Mouse (Mus musculus): ENCODE measurements around the gene Rere. TPM values are rescaled to one million over a fixed set of nuclear protein-coding genes. Genes with fewer than 3 reads are reported as not detected.
A peak's percentile ranks its signal among the peaks of the same experiment; 100 is the strongest.

Gene Rere
- polyA plus RNA-seq, 1 experiment from 2014 or later = 31.4 TPM

DNA sequence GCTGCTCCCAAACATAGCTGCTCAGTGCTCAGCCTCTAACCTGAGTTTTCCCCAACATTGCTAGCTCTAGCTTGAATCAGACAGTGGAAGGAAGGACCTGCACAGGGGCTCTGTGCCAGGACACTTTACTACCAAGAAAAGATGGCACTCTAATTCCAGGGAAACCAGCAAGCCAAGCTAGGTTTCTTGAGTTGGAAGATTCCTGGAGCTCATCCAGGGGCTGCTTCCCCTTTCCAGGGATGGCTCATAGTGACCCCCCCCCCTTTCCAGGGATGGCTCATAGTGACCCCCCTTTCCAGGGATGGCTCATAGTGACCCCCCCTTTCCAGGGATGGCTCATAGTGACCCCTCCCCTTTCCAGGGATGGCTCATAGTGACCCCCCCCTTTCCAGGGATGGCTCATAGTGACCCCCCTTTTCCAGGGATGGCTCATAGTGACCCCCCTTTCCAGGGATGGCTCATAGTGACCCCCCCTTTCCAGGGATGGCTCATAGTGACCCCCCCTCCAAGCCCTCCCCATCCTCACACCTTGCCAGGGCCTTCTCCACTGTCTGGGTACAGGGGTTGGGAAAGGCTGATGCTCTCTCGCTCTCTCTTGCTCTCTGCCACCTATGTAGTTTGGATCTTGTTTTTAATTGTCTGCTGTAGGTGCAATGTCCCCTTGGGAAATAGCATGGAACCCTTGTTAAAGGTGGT lies 322.1 kb downstream of the Rere start:
- Histone ChIP-seq H3K4me3 (replicated peaks) (no peak overlapping the region), H3K27ac (no peak overlapping the region), H3K9ac (replicated peaks) (no peak overlapping the region), H3K36me3 (peaks cover 4% of the 10 kb centered on the region; the same call in 1 of the 2 replicates), H3K9me3 (no peaks in the 10 kb centered on the region), H3K4me2 (no peak overlapping the region), H3K27me3 (no peaks in the 10 kb centered on the region), H3K4me1 (replicated peaks) (peaks cover 28% of the 10 kb centered on the region)
- no peak for ATAC-seq (ENCODE audit: insufficient number of reproducible peaks, insufficient read depth, low FRiP score, low TSS enrichment, low read depth)
- WGBS = 100% methylated on average over 1 of the region's 1 CpGs

- H3K27me3 ChIP-seq = no peaks in the 10 kb centered on the region
- peaks cover 22% of the 10 kb centered on the region for H3K36me3 ChIP-seq
- 95% methylated on average over 3 of the region's 3 CpGs for WGBS
- ATAC-seq (ENCODE audit: insufficient number of reproducible peaks, insufficient read depth, low FRiP score, low TSS enrichment, low read depth) = no peak
- peaks cover 14% of the 10 kb centered on the region for H3K4me1 ChIP-seq (replicated peaks)
- H3K9ac ChIP-seq (replicated peaks) = no peak overlapping the region
- H3K9me3 ChIP-seq = no peaks in the 10 kb centered on the region
- no peak overlapping the region for H3K4me3 ChIP-seq (replicated peaks)
- no peak overlapping the region for H3K4me2 ChIP-seq
- 0 out of 2 replicates have a peak overlapping the region, but pooled peaks have one; percentile 41 for H3K27ac ChIP-seq
These were observed 324.4 kb downstream of the Rere start for GRCm38 (mm10) chr4:150605804-150606203.

- peaks cover 14% of the 10 kb centered on the region for H3K4me1 ChIP-seq (replicated peaks)
- ATAC-seq (ENCODE audit: insufficient number of reproducible peaks, insufficient read depth, low FRiP score, low TSS enrichment, low read depth) = no peak
- no peaks in the 10 kb centered on the region for H3K9me3 ChIP-seq
- H3K9ac ChIP-seq (replicated peaks) = no peak overlapping the region
- WGBS = 58% methylated on average over 3 of the region's 3 CpGs
- H3K27ac ChIP-seq = peak overlapping the region; percentile 41; the same call in 1 of the 2 replicates
- H3K36me3 ChIP-seq = peaks cover 29% of the 10 kb centered on the region
- H3K27me3 ChIP-seq = no peaks in the 10 kb centered on the region
- no peak overlapping the region for H3K4me3 ChIP-seq (replicated peaks)
- H3K4me2 ChIP-seq = no peak overlapping the region
These were observed 325.2 kb downstream of the Rere start for GRCm38 (mm10) chr4:150606449-150607161.

DNA sequence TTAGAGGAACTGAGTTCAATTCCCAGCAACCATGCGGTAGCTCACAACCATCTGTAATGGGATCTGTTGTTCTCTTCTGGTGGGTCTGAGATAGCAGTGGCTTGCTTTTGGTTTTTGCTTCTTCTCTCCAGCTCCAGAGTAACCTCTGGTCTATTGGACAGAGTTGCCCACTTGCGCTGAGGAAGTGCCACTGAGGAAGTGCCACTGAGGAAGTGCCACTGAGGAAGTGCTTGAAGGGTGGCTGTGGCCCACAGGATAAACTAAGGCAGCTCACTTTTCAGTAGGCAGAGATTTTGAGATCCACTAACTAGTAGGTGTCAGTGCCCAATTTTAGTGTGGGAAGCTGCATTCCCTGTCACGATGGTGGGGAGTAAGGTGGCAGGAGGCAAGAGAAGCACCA lies 327.2 kb downstream of the Rere start:
- Histone ChIP-seq H3K4me3 (replicated peaks) (no peak overlapping the region), H3K9ac (replicated peaks) (no peak overlapping the region), H3K4me1 (replicated peaks) (peaks cover 14% of the 10 kb centered on the region), H3K27ac (no peak overlapping the region), H3K9me3 (no peaks in the 10 kb centered on the region), H3K36me3 (peaks cover 50% of the 10 kb centered on the region), H3K27me3 (no peaks in the 10 kb centered on the region), H3K4me2 (no peak overlapping the region)
- no peak for ATAC-seq (ENCODE audit: insufficient number of reproducible peaks, insufficient read depth, low FRiP score, low TSS enrichment, low read depth)
- WGBS = 98% methylated on average over 3 of the region's 3 CpGs

DNA sequence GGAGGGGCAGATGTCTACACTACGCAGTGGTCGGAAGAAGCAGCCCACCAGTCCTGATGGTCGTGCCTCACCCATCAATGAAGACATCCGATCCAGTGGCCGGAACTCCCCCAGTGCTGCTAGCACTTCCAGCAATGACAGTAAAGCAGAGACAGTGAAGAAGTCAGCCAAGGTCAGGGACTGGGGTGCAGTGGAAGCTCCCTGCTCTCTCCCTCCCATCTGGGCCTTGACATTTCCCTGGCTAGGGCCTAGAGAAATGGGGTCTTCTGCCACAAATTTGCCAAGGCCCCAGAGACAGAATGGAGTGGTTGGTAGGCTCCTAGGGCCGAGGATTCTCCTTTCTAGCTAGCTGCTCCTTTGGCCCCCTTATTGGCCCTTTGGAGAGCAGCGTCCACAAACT lies 332.3 kb downstream of the Rere start:
- H3K9me3 ChIP-seq = no peaks in the 10 kb centered on the region
- WGBS = 90% methylated on average over 7 of the region's 7 CpGs
- H3K27ac ChIP-seq = no peak overlapping the region
- H3K4me2 ChIP-seq = no peak overlapping the region
- no peaks in the 10 kb centered on the region for H3K27me3 ChIP-seq
- H3K9ac ChIP-seq (replicated peaks) = no peak overlapping the region
- H3K4me1 ChIP-seq (replicated peaks) = no peaks in the 10 kb centered on the region
- peaks cover 94% of the 10 kb centered on the region for H3K36me3 ChIP-seq
- H3K4me3 ChIP-seq (replicated peaks) = no peak overlapping the region
- ATAC-seq (ENCODE audit: insufficient number of reproducible peaks, insufficient read depth, low FRiP score, low TSS enrichment, low read depth) = no peak

GRCm38 (mm10) chr4:150615251-150616028 lies 334.0 kb downstream of the Rere start:
- H3K4me2 ChIP-seq = no peak overlapping the region
- ATAC-seq (ENCODE audit: insufficient number of reproducible peaks, insufficient read depth, low FRiP score, low TSS enrichment, low read depth) = no peak
- no peak overlapping the region for H3K27ac ChIP-seq
- H3K4me1 ChIP-seq (replicated peaks) = no peaks in the 10 kb centered on the region
- 94% methylated on average over 12 of the region's 12 CpGs for WGBS
- H3K36me3 ChIP-seq = peaks cover 96% of the 10 kb centered on the region
- no peak overlapping the region for H3K9ac ChIP-seq (replicated peaks)
- H3K27me3 ChIP-seq = no peaks in the 10 kb centered on the region
- no peak overlapping the region for H3K4me3 ChIP-seq (replicated peaks)
- no peaks in the 10 kb centered on the region for H3K9me3 ChIP-seq

GRCm38 (mm10) chr4:150616029-150616420 lies 334.6 kb downstream of the Rere start:
- H3K4me3 ChIP-seq (replicated peaks) = no peak overlapping the region
- WGBS = 82% methylated on average over 13 of the region's 13 CpGs
- no peak overlapping the region for H3K4me2 ChIP-seq
- H3K27me3 ChIP-seq = no peaks in the 10 kb centered on the region
- H3K4me1 ChIP-seq (replicated peaks) = no peaks in the 10 kb centered on the region
- H3K36me3 ChIP-seq = peaks cover 96% of the 10 kb centered on the region
- H3K9ac ChIP-seq (replicated peaks) = no peak overlapping the region
- no peak overlapping the region for H3K27ac ChIP-seq
- no peaks in the 10 kb centered on the region for H3K9me3 ChIP-seq
- ATAC-seq (ENCODE audit: insufficient number of reproducible peaks, insufficient read depth, low FRiP score, low TSS enrichment, low read depth) = no peak

GRCm38 (mm10) chr4:150616841-150617240 lies 335.4 kb downstream of the Rere start:
- Histone ChIP-seq H3K4me1 (replicated peaks) (no peaks in the 10 kb centered on the region), H3K27ac (no peak overlapping the region), H3K27me3 (no peaks in the 10 kb centered on the region), H3K9ac (replicated peaks) (no peak overlapping the region), H3K36me3 (peaks cover 97% of the 10 kb centered on the region), H3K9me3 (no peaks in the 10 kb centered on the region), H3K4me2 (no peak overlapping the region), H3K4me3 (replicated peaks) (no peak overlapping the region)
- 93% methylated on average over 20 of the region's 20 CpGs for WGBS
- ATAC-seq (ENCODE audit: insufficient number of reproducible peaks, insufficient read depth, low FRiP score, low TSS enrichment, low read depth) = no peak

- Histone ChIP-seq H3K4me3 (replicated peaks) (no peak overlapping the region), H3K27me3 (no peaks in the 10 kb centered on the region), H3K27ac (no peak overlapping the region), H3K9ac (replicated peaks) (no peak overlapping the region), H3K36me3 (peaks cover 96% of the 10 kb centered on the region), H3K4me2 (no peak overlapping the region), H3K4me1 (replicated peaks) (no peaks in the 10 kb centered on the region), H3K9me3 (no peaks in the 10 kb centered on the region)
- no peak for ATAC-seq (ENCODE audit: insufficient number of reproducible peaks, insufficient read depth, low FRiP score, low TSS enrichment, low read depth)
- WGBS = 89% methylated on average over 7 of the region's 7 CpGs
These were observed 337.6 kb downstream of the Rere start for GRCm38 (mm10) chr4:150619011-150619410.

- Histone ChIP-seq H3K27ac (no peak overlapping the region), H3K27me3 (no peaks in the 10 kb centered on the region), H3K4me1 (replicated peaks) (no peaks in the 10 kb centered on the region), H3K9me3 (no peaks in the 10 kb centered on the region), H3K36me3 (peaks cover 60% of the 10 kb centered on the region), H3K9ac (replicated peaks) (no peak overlapping the region), H3K4me2 (no peak overlapping the region), H3K4me3 (replicated peaks) (no peak overlapping the region)
- ATAC-seq (ENCODE audit: insufficient number of reproducible peaks, insufficient read depth, low FRiP score, low TSS enrichment, low read depth) = no peak
- WGBS = 91% methylated on average over 13 of the region's 13 CpGs
These were observed 341.2 kb downstream of the Rere start for GRCm38 (mm10) chr4:150622641-150623040.

DNA sequence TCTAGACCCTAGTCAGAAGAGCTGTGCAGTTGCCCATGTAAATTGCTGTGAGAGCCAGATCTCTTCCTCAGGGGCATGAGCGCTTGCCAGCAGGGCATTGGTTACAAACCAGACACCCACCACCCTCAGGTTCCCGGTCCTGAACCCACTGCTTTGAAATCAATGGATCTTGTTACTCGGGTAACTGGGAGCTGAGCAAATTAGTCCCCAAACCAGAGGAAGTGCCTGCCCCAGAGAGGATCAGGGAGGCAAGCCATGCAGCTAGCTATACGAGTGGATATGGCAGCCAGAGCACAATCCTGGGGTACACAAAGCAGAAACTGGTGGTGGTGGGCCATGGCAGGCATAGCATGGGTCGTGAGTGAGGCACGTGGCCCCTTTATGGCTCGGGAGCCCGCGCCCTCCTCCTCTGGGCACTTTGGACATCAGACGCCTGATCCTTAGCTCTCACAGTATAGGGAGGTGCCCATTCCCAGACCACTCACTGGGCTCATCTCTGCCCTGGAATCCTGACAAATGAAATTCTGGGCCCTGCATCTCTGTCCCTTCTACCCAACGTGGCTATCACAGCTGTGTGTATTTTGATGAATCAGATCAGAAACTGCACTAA lies 342.9 kb downstream of the Rere start:
- H3K36me3 ChIP-seq = peaks cover 43% of the 10 kb centered on the region
- no peaks in the 10 kb centered on the region for H3K27me3 ChIP-seq
- 61% methylated on average over 11 of the region's 11 CpGs for whole genome bisulfite sequencing
- no peak for ATAC-seq (ENCODE audit: insufficient number of reproducible peaks, insufficient read depth, low FRiP score, low TSS enrichment, low read depth)
- H3K9me3 ChIP-seq = no peaks in the 10 kb centered on the region
- no peaks in the 10 kb centered on the region for H3K4me1 ChIP-seq (replicated peaks)
- no peak overlapping the region for H3K9ac ChIP-seq (replicated peaks)
- no peak overlapping the region for H3K4me3 ChIP-seq (replicated peaks)
- H3K27ac ChIP-seq = no peak overlapping the region; the same call in 1 of the 2 replicates
- no peak overlapping the region for H3K4me2 ChIP-seq

All from limb, embryonic 12.5 days (tissue).